Mouse (Mus musculus) adrenal gland, adult (tissue): Measurements from ENCODE around the gene Kncn.
A peak's percentile ranks its signal among the peaks of the same experiment; 100 is the strongest.

ENCODE experiments used
- DNase-seq, 2 experiments: peaks; one replicate each; pipeline ENCODE4 v3.0.0; 2022 to 2023; ENCODE audit warnings: low spot score in 1 of 2; ENCODE audit not compliant: inconsistent age in 2 of 2

The Kncn gene

DNA sequence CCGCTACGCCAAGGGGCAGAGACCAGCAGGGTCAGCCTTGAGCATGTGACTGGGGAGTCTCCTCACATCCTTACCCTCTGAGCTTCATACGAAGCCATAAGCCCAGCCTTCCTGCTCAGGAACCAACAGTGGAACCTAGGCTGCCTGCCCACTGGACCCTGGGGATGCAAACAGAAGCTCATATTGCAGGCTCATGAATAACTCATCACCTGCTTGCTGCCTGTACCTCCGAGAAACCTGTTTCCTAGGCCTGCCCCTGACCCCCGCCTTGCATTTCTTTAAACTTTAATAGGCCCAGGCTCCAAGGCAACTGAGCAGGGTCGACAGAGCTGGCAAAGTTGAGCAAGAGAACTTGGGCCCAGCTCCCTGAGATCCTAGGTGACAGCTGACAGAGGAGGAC, at the start of gene Kncn:
Gene Kncn (plus strand): TSS at position 379 of the 400 bp plus-strand sequence.
- no peak for DNase-seq

DNA sequence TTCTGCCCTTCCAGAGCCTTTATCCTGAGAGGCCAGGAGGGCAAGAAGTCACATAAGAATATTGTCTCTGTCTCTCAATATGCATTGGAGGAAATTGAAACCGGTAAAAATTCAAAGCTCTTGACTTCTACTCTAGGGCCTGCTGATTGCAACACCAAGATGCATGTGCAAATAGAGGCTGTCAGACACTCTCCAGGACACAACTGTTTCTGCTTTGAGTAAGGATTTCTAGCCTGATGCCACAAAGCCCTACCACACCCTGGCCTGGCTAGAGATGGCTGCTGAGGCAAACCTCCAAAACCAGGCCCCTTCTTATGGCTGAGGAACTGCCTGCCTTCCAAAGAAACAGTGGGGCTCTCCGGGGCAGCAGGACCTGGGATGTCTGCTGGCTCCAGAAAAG, 48.6 kb upstream of the Kncn start:
- no peak for DNase-seq

DNA sequence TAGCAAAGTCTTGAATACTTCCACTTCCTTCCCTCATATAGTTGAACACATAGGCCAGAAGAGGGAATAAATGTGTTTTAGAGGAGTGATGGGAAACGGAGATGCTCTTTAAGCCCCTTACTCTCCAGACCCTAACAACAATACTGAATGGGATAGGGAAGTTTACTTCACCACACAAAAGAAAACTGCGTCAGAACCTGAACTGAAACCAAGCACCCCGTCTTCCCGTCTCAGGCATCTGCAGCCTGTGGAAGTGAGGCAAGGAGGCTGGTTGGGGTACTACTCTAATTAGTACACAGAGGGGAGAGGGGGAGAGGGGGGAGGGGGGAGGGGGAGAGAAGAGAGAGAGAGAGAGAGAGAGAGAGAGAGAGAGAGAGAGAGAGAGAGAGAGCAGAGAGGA, 46.0 kb upstream of the Kncn start:
- peak in 1 of 2 experiments; percentile 50 for DNase-seq

DNA sequence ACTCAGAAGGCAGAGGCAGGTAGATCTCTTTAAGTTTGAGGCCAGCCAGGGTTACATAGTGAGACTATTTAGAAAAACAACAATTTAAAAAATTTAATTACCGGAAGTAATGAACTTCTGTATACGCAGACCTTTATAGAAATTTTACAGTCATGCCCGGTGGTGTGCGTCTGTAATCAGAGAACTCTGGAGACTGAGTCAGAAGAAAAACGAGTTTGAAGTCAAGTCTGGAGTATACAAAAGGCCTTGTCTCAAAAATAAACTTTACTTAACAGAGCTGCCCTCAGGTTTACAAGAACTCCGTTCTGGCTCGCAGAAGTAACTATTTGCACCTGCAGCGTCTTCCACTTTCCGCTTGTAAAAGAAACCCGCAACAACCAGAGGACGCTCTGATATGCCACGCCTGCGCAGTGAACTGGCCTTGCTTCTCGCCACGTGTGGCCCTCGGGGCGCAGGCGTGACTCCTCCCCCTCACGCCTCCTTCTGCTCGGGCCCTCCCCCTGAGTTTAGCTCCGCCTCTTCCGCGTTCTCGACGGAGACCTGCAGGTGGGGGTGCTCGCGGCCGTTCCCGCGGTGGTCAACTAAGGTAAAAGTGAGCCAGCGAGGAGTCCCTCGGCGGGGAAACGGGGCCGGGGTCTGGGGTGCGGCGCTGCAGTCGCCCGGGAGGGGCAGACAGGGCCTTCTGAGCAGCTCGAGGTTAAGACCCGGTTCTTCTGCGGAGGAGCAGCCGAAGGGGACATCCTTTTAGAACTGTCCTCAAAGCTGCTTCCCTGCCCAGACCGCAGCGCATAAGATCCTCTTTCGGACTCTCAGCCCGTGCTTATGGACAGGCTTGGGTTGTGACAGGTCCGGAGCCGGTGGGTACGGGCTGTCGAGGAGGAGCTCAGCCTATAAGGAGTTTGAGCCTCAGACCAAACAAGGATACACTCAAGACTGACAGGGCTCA, 45.2 kb upstream of the Kncn start, which contains the start of gene Mknk1:
Gene Mknk1 (plus strand): TSS at position 503 of the 946 bp plus-strand sequence.
- peak; percentile 95 to 97 for DNase-seq

DNA sequence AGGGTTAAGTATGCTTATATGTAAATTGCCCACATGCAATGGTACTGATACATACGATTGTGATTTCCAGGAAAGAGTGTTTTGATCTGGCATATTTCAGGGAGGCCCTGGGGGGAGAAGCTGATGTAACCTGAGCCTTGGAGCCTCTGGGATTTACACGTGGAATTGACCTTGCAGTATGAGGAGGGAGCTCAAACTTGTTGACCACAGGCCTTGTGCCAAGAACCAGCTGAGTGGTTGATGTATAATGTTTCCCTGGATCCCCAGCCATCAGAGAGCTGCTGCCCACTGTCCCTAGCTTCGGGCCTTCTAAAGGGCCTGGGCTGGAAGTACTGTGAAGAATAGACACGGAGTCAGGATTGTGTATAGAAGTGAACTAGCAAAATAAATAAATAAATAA, 44.2 kb upstream of the Kncn start:
- DNase-seq: peak in 1 of 2 experiments; percentile 70

DNA sequence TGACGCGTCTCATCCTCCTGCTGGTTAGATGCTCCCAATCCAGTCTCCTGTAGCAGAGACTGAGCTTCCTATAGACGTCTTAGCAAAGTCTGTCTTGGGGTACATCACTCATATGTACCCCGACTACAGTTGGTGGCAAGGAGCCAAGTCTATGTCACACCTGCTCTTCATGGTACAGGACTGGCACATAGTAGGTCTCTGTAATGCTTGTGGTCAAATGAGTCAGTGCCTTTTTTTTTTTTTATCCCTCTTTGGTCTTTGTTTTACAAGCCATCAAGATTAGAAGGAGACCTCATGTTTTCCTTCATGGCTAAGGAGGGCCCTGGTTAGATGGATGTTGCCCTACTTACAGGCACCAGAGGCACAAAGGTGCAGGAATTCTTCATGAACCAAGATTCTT, 43.4 kb upstream of the Kncn start:
- DNase-seq: peak in 1 of 2 experiments; percentile 30

DNA sequence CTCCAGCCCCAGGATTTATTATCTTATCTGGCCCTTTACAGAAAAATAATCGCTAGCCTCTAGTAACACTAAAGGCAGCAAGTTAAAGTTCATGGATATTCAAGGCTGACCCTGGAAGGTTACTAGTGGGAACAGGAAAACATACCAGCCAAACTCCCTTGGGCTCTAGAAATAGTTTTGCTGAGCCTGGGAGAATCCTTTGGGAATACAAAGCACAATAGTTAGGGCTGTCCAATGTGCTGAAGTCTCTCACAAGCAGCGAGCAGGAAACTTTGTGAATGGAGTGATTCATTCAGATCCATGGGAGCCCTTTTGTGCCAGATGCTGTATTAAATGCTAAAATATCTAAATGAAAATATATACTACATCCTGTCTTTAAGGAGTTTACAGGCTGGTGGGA, 37.5 kb upstream of the Kncn start:
- DNase-seq: no peak

DNA sequence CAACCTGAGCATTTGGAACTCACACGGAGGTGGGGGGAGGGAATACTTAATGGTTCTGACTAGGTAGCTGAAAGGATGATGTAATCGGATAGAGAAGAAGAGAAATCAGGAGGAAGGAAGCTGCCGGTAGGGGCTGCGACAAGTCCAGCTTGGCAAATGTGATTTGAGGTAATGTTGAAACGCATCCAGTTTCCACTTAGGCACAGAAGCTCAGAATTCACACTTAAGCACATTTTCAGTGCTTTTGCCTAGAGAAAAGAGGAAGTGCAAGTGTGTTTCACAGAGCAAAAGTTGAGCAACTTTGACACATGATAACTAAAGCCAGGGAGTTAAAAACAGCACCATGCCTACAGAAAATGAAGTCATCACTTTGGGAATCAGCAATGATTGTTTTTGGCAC, 36.8 kb upstream of the Kncn start:
- DNase-seq: peak in 1 of 2 experiments; percentile 36

DNA sequence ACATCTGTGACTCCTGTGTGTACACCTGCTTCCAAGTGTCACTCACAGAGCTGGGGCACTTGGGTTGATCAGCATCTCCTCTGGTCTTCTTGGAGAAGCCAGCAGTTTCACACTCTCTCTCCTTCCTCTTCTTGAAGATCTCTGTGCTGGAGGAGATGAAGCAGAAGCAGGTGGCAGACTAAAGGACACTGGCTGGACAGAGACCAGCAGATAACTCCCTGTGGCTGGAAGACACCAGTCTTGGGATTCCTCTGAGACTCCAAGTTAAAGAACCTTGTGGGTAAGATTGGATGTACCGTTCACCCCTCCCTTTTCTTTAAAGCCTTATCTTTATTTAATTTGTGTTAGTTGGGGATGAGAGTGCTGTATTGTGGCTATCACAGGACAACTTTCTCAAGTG, 36.1 kb upstream of the Kncn start:
- no peak for DNase-seq

DNA sequence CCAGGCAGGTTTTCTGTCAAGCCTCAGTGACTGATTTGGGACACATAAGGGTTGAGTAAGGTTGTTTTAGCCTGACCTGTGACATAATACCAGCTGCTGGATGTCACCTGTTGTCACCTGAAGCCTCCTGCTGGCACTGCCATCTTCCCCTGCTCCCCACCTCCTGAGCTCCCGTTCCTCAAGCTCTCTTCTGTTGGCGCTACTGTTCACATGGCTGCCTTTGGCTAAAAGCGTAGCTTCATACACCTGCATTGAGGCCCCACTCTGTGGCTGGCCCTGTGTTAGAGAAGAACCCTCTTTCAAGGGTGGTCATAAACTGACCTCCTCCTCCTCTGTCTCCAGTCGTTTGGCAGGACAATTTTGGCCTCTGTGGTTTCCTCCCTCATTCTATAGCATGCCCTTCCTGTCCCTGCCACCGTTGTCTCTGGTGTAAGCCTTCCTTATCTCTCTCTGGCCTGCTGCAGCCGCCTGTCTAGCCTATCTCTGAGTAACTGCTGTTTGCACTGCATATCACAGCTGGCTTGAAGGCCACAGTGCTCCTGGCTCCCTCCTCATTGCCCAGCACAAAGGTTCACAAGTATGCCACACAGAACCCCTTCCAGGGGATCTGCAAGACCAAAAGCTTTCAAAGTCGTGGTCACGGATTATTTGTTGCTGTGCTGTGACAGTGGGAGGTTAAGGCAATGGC, 35.1 kb upstream of the Kncn start:
- no peak for DNase-seq

DNA sequence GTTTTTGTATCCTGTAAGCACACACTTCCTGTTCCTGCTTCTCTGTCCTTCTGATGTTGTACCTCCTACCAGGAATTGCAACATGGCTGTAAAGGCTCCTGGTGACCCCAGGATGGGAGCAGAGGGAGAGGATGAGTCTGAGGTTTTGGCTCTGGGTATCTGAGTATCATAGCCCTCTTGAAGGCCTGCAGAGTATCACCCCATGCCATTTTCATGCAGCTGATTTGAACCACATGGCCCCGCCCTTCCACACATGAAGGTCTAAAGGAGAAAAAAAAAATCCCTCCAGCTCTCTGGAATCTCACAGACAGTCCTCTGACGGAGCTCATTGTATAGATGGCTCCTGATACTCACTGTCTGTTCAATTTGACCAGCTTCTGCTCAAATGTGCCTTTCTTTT, 34.1 kb upstream of the Kncn start:
- no peak for DNase-seq

DNA sequence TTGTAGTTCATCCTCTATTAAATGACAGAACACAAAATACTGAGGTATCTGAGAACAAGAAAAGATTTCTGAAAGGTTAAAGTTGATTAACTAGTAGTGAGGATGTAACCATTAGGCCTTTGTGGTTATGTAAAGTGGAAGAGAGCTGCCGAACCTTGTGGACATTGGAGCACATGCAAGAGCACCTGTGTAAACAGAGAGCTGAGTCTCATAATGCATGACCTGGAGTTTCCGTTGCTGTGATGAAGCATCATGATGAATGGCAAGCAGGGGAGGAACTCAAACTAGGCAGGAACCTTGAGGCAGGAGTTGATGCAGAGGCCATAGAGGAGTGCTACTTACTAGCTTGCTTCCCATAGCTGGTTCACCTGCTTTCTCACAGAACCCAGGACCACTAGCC, 33.6 kb upstream of the Kncn start:
- no peak for DNase-seq

DNA sequence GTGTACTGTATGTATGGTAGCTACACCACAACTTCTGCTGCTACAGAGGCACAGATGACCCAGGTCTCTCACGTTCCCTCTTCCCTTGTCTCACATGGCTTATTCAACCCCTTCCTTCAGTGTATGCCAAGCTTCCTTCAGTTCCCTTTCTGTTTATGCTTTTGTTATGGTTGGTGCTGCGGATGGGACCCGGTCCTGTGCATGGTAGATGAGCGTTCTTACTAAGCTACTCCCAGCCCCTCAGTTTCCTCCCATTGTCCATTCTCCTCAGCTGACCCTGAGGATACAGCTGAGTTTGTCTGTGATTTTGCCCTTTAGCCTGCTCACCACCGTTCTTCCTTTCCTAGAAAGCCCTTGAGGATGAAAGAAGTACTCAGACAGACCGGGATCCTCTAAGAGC, 32.6 kb upstream of the Kncn start:
- DNase-seq: no peak

DNA sequence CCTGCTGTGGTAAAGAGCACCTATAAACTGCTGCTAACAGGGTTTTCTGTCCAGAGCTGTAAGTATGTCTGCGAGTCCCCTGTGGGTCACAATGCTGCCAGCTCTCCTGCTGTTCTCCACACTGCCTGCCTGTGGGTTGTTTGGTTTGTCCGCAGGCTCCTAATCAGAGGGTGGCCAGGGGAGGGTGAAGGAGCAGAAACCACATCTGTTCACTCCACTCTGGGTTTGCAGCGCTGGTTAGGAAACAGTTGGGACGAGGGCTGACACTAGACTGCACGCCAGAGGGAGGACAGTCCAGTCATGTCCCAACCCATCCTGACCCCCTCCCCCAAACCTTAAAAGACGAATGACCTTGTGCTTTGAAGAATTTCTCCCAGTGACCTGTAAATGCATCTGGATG, 29.1 kb upstream of the Kncn start:
- no peak for DNase-seq

DNA sequence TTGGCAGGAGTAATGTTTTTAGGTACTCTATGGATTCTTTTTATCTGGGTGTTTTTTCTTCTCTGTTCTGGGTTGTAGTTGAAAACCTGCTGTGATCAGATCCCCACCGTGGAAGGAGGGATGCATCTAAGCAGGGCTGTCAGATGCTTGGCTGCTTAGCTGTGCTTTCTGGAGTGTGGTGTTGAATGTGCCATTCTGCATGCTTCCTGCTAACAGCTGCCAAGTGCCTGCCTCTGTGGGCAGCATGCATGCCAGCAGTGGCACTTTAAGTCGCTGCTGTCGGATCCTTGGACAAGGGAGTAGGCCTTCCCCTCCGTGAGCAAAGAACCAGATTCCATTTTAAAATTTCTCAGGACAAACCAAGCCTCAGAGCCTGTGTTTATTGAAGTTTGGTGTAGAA, 28.6 kb upstream of the Kncn start:
- no peak for DNase-seq

DNA sequence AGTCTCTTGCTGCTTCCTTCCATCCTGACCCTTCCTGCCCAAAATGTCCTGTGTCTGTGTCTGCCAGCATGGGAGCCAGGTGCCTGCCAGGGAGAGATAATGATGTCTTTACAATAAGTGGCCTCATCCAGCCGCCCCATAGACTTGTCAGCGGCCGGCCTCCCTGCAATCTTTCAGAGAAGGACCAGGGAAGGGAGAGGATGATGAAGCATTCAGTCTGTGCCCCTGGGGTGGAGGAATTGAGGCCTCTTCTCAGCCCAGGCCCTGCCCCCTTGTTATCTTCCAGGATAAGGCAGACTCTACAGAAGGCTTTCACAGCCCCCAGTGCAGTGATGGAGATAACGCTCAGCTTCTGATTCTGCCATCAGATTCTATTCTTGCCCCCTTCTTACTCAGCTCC, 27.9 kb upstream of the Kncn start:
- DNase-seq: no peak

DNA sequence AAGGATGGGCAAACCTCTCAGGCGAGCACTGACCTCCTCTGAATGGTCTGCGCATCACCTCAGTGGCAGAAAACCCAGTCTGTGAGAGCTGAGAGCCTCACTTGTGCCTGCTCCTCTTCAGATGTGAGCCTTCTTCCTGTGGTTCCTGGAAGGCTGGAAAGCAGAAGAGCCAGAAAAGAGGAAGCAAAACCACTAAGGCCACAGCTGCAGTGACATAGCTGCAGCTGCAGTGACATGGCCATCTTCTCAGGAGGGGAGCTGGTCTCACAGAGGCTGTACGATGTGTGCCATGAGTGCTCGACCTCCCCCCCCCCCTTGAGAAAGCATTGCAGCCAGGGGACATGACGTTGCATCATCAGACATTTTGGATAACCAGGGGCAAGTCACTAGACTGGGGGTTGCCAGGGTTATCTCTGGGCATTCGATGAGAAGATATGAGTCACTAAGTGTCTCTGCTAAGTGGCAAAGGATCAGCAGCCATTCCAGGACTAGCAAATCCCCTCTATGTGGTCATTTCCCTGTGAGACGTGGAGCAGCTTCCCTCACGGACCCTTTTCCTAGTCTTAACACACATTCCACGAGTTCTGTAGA, 26.8 kb upstream of the Kncn start:
- peak in 1 of 2 experiments; percentile 63 for DNase-seq

DNA sequence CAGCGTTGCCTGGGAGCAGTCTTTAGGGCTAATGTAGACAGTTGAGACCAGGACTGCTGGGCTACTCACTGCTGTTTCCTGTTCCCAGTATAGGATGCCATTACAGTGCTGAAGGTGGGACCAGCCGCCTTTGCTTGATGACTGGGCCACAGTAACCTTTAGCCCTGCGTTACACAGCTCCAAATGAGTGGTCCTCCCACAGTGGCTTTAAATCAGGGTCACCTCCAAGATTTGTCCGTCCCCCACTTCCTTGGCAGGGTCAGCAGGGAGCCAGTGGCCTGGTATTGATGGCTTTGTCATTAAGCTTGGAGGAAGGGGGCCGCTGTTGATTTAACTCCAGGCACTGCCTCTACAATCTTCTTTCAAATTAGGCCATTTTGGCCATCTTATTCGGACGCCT, 20.8 kb upstream of the Kncn start:
- no peak for DNase-seq

DNA sequence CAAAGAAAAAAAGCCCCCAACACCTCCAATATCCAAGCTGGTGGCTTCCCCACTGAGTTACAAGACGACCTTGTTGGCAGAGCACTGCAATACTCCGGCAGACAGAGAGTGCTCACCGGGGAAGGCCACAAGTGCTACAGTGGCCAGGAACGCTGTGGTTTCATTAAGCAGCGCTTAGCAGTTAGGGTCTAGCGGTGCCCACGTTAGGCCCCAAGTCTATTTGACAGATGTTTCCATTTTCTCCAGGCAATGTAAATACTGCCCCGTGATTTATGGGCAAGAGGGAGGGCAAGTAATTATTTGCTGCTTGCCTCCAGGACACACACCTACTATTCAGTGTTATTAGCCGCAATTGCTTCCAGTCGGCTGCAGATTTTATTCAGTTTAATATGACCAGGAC, 20.3 kb upstream of the Kncn start:
- no peak for DNase-seq

DNA sequence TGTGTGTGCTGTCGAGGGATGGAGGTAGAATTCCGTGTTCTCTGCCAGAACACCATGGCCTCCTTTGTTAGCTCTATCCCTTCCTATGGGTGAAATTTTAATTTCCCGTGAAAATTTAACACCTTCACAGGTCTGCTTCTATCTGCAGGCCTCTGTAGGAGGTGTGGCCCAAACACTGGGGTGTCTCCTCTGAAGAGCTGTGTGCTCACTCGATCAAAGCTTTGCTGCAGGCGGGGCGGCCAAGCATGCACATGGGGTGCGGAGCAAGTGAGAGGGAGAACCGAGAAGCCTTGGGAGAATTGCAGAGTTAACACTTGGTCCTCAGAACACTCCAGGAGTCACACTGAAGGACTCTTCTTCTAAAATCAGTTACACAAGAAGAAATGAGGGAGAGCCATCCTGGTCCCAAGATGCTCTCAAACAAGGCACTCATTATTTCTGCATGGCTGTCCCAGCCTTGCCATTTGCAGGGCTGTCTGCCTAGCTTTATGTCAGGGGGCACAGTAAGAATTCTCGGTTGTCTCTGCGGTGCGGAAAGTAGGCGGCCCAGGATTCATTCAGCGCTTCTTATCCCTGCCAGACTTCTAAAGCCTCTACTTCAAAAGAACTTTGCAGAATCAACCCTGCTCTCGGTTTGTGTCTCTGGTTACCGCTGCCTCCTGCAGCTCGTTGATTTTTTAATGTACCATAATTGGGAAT, 14.5 kb upstream of the Kncn start:
- DNase-seq: no peak

DNA sequence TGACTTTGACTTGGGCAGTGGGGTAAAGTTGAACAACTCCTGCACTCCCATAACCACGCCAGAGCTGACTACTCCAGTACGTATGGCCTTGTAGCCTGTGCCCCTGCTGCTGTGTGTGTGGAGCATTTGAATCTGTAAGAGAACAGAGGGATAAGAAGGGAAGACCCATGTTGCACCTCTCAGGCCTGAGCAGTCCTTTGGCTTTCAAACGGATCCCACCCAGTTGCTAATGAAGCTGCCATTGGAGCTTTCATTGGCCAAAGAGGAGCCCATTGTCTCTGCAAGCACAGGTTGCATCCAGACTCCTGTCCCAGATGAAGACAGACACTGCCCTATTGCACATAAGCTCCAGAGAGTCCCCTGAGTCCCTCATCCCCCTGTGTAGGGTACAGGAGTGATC, 11.0 kb upstream of the Kncn start:
- DNase-seq: no peak
